Comparison of ENCODE assay signal across 24 mouse cellular contexts in the genomic region with DNA sequence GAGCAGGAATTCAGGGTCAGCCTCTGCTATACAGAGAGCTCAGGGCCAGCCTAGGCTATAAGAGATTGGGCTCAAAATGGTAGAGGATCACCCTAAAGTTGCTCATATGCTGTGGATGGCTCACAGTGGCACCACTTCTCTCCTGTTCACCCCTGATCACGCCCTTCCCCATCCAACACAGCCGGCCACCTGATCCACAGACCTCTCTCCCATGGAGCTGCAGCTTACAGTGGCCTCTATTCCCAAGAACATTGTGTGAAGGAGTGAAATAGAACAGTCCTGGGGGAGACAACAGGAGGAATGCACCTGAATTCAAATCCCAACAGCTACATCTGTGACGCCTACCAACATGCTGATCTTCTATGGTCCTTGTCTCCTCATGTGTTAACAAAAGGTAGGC. TPM values are rescaled to one million over a fixed set of nuclear protein-coding genes. Genes with fewer than 3 reads are reported as not detected.
DNase-seq lines count a peak whose midpoint lies in the region; ATAC-seq and TF ChIP-seq lines count a peak whose summit lies in the region.
"Had no signal": no experiment of that assay in that cellular context is flagged by ENCODE, and none has a peak within 500 bp of the region (broad histone marks: within the 10 kb centered on the region; RNA-seq: fewer than 3 reads in every experiment).

A gene (plus strand): TSS at position 301 of the 400 bp plus-strand sequence.

- peaks cover 59% of the 10 kb centered on the region for H3K4me1 ChIP-seq in forebrain, embryonic 10.5 days
- H3K4me1 ChIP-seq in forebrain, embryonic 13.5 days: peaks cover 49% of the 10 kb centered on the region
- H3K4me1 ChIP-seq in hindbrain, embryonic 10.5 days (replicated peaks): peaks cover 57% of the 10 kb centered on the region
- H3K4me1 ChIP-seq in hindbrain, embryonic 13.5 days (replicated peaks): peaks cover 49% of the 10 kb centered on the region
- peaks cover 61% of the 10 kb centered on the region for H3K4me1 ChIP-seq in midbrain, embryonic 10.5 days
- H3K4me1 ChIP-seq in midbrain, postnatal 0 days (ENCODE audit: insufficient read depth, low read length): peaks cover 10% of the 10 kb centered on the region

- H3K4me3 ChIP-seq in forebrain, embryonic 10.5 days: no peak within 1 kb of the TSS
- no peak within 1 kb of the TSS for H3K4me3 ChIP-seq in forebrain, embryonic 13.5 days
- no peak within 1 kb of the TSS for H3K4me3 ChIP-seq in hindbrain, embryonic 10.5 days
- H3K4me3 ChIP-seq in hindbrain, embryonic 13.5 days: no peak within 1 kb of the TSS
- no peak within 1 kb of the TSS for H3K4me3 ChIP-seq in midbrain, embryonic 10.5 days
- no peak within 1 kb of the TSS for H3K4me3 ChIP-seq in midbrain, postnatal 0 days (ENCODE audit: low read depth, low read length)

- H3K9me3 ChIP-seq in forebrain, embryonic 10.5 days: no peaks in the 10 kb centered on the region
- H3K9me3 ChIP-seq in forebrain, embryonic 13.5 days (replicated peaks): 0 out of 2 replicates have a peak, but pooled peaks cover 5% of the 10 kb centered on the region
- H3K9me3 ChIP-seq in hindbrain, embryonic 10.5 days: no peaks in the 10 kb centered on the region
- H3K9me3 ChIP-seq in hindbrain, embryonic 13.5 days: no peaks in the 10 kb centered on the region
- no peaks in the 10 kb centered on the region for H3K9me3 ChIP-seq in midbrain, embryonic 10.5 days (replicated peaks)
- no peaks in the 10 kb centered on the region for H3K9me3 ChIP-seq in midbrain, postnatal 0 days (ENCODE audit: low read length)

- WGBS in forebrain, embryonic 10.5 days: 94% methylated on average over 3 of the region's 3 CpGs
- WGBS in forebrain, embryonic 13.5 days: 97% methylated on average over 3 of the region's 3 CpGs
- WGBS in hindbrain, embryonic 10.5 days: 94% methylated on average over 3 of the region's 3 CpGs
- 97% methylated on average over 3 of the region's 3 CpGs for WGBS in hindbrain, embryonic 13.5 days
- 92% methylated on average over 3 of the region's 3 CpGs for WGBS in midbrain, embryonic 10.5 days
- 99% methylated on average over 3 of the region's 3 CpGs for WGBS in midbrain, postnatal 0 days

- no peak within 1 kb of the TSS for H3K4me2 ChIP-seq in forebrain, embryonic 13.5 days
- H3K4me2 ChIP-seq in hindbrain, embryonic 13.5 days: no peak within 1 kb of the TSS
- no peak within 1 kb of the TSS for H3K4me2 ChIP-seq in midbrain, postnatal 0 days (ENCODE audit: low read depth, low read length, poor library complexity, severe bottlenecking)

- peaks cover 21% of the 10 kb centered on the region for H3K27me3 ChIP-seq in forebrain, embryonic 10.5 days (ENCODE audit: poor library complexity, severe bottlenecking)
- no peaks in the 10 kb centered on the region for H3K27me3 ChIP-seq in forebrain, embryonic 13.5 days
- H3K27me3 ChIP-seq in hindbrain, embryonic 10.5 days (ENCODE audit: insufficient read depth, poor library complexity, severe bottlenecking): peaks cover 10% of the 10 kb centered on the region
- H3K27me3 ChIP-seq in hindbrain, embryonic 13.5 days: no peaks in the 10 kb centered on the region
- H3K27me3 ChIP-seq in midbrain, embryonic 10.5 days (ENCODE audit: low read depth, poor library complexity, severe bottlenecking): peaks cover 8% of the 10 kb centered on the region
- no peaks in the 10 kb centered on the region for H3K27me3 ChIP-seq in midbrain, postnatal 0 days (ENCODE audit: insufficient read depth, low read length)

- peak; percentile 24 for DNase-seq in cerebellum, adult 9-10 months
- no peak for DNase-seq in cerebellum, adult 9-11 months
- DNase-seq in forebrain, embryonic 10.5 days (ENCODE audit: extremely low spot score, low spot score): no peak
- DNase-seq in hindbrain, embryonic 10.5 days (ENCODE audit: low spot score): no peak
- DNase-seq in midbrain, embryonic 10.5 days (ENCODE audit: low spot score): no peak
- no peak for DNase-seq in midbrain, postnatal 0 days (ENCODE audit: low spot score)
- DNase-seq: adrenal gland, adult 2 months; adrenal gland, adult 8-10 months; adrenal gland, postnatal 10 days; adrenal gland, postnatal 14 days; adrenal gland, postnatal 25 days; adrenal gland, postnatal 36 days; cerebellum, adult 11 months; cerebellum, adult 11-12 months had no signal

- peak within 1 kb of the TSS; percentile 95 for H3K27ac ChIP-seq in forebrain, embryonic 10.5 days
- no peak within 1 kb of the TSS for H3K27ac ChIP-seq in forebrain, embryonic 13.5 days
- peak within 1 kb of the TSS; percentile 46 for H3K27ac ChIP-seq in hindbrain, embryonic 10.5 days
- no peak within 1 kb of the TSS for H3K27ac ChIP-seq in hindbrain, embryonic 13.5 days
- H3K27ac ChIP-seq in midbrain, embryonic 10.5 days (replicated peaks): peak within 1 kb of the TSS; percentile 97; the same call in 1 of the 2 replicates
- H3K27ac ChIP-seq in midbrain, postnatal 0 days (ENCODE audit: low read depth, low read length): no peak within 1 kb of the TSS

- H3K36me3 ChIP-seq in forebrain, embryonic 10.5 days (replicated peaks): no peaks in the 10 kb centered on the region
- no peaks in the 10 kb centered on the region for H3K36me3 ChIP-seq in forebrain, embryonic 13.5 days (ENCODE audit: poor library complexity, severe bottlenecking)
- H3K36me3 ChIP-seq in hindbrain, embryonic 10.5 days: no peaks in the 10 kb centered on the region
- H3K36me3 ChIP-seq in hindbrain, embryonic 13.5 days: no peaks in the 10 kb centered on the region
- H3K36me3 ChIP-seq in midbrain, embryonic 10.5 days: no peaks in the 10 kb centered on the region
- no peaks in the 10 kb centered on the region for H3K36me3 ChIP-seq in midbrain, postnatal 0 days (ENCODE audit: insufficient read depth, low read length)
- H3K36me3 ChIP-seq: G1E had no signal

- no peak for TF ChIP-seq CTCF in midbrain, postnatal 0 days (IDR thresholded peaks at IDR 0.05)

- H3K9ac ChIP-seq in forebrain, embryonic 13.5 days: no peak within 1 kb of the TSS
- no peak within 1 kb of the TSS for H3K9ac ChIP-seq in hindbrain, embryonic 13.5 days
- H3K9ac ChIP-seq in midbrain, postnatal 0 days (replicated peaks; ENCODE audit: low read length, poor library complexity, severe bottlenecking): no peak within 1 kb of the TSS

- no peak for ATAC-seq in forebrain, embryonic 13.5 days
- no peak for ATAC-seq in hindbrain, embryonic 13.5 days (ENCODE audit: low FRiP score)
- ATAC-seq in midbrain, postnatal 0 days (ENCODE audit: low FRiP score): no peak
- ATAC-seq: activated CD4-positive, CD25-positive, alpha-beta regulatory T cell, adult 4 months; CD4-positive, CD25-positive, alpha-beta regulatory T cell, adult 4 months; Patski had no signal

RNA-seq across cellular contexts. Expression of the gene that starts here (rescaled TPM):
- 0.21 TPM in 1 of 2 replicates, not detected in the other for polyA plus RNA-seq in forebrain, embryonic 10.5 days (2016; fragmentation: Nextera tagmentation; extraction: Ambion mirVana)
- polyA plus RNA-seq in forebrain, embryonic 13.5 days (2015; fragmentation: Nextera tagmentation; extraction: Ambion mirVana): not detected in 2 replicates
- polyA plus RNA-seq in hindbrain, embryonic 10.5 days (2016; fragmentation: Nextera tagmentation; extraction: Ambion mirVana): 0.37 and 0.77 TPM in 2 replicates
- polyA plus RNA-seq in hindbrain, embryonic 13.5 days (2015; fragmentation: Nextera tagmentation; extraction: Ambion mirVana): not detected in 2 replicates
- 0.27 and 0.36 TPM in 2 replicates for polyA plus RNA-seq in midbrain, embryonic 10.5 days (2016; fragmentation: Nextera tagmentation; extraction: Ambion mirVana)
- total RNA-seq in midbrain, postnatal 0 days (2014; rRNA removed): not detected in 2 replicates
- not detected in 2 replicates for polyA plus RNA-seq in midbrain, postnatal 0 days (2015; fragmentation: Nextera tagmentation; extraction: Ambion mirVana)
- total RNA-seq: adrenal gland, adult 18-20 months; adrenal gland, adult 2 months; adrenal gland, adult 8-10 months; adrenal gland, postnatal 10 days; adrenal gland, postnatal 14 days; adrenal gland, postnatal 25 days; adrenal gland, postnatal 36 days; CH12.LX; MEL had no signal
- polyA plus RNA-seq: activated CD4-positive, CD25-positive, alpha-beta regulatory T cell, adult 4 months; adrenal gland, adult 2 months; C2C12; CD4-positive, CD25-positive, alpha-beta regulatory T cell, adult 4 months; G1E had no signal

Comparison
In these comparisons a context has a peak if more than half of its experiments do, and no peak if none do; other contexts are left out.
1. H3K27ac ChIP-seq: peak in forebrain, embryonic 10.5 days (single experiment), hindbrain, embryonic 10.5 days (single experiment) and midbrain, embryonic 10.5 days (single experiment); none in forebrain, embryonic 13.5 days (single experiment), hindbrain, embryonic 13.5 days (single experiment) and midbrain, postnatal 0 days (single experiment).